Mouse (Mus musculus) retina, postnatal 7 days (tissue): ENCODE measurements around the gene Gm49373.
"Not testable (repeated sequence)": the region's sequence is repeated elsewhere in the genome, so short reads cannot be mapped to it uniquely, and the experiment has no call there.

Experiments
- DNase-seq: peaks from one replicate; pipeline ENCODE4 v3.0.0-alpha.2; 2012; ENCODE audit warnings: low read depth, low spot score

Gm49373 gene

GRCm38 (mm10) chr9:21072641-21073040 is 255 bp downstream of the Gm49373 start:
- no peak for DNase-seq

- no peak for DNase-seq
These were observed 5.8 kb downstream of the Gm49373 start, which contains the start of gene Zglp1 for GRCm38 (mm10) chr9:21067006-21067684. Gene Zglp1, minus strand, starts transcription at chr9:21067093.

GRCm38 (mm10) chr9:21062928-21063327 is 10.0 kb downstream of the Gm49373 start:
- no peak for DNase-seq

GRCm38 (mm10) chr9:21051578-21051977 is 21.3 kb downstream of the Gm49373 start:
- DNase-seq, result no peak

GRCm38 (mm10) chr9:21045235-21045634 is 27.7 kb downstream of the Gm49373 start:
- DNase-seq, result no peak

- DNase-seq, result not testable (repeated sequence)
These were observed 28.1 kb downstream of the Gm49373 start for GRCm38 (mm10) chr9:21044785-21045184.

GRCm38 (mm10) chr9:21043563-21043962 is 29.3 kb downstream of the Gm49373 start:
- no peak for DNase-seq

- no peak for DNase-seq
These were observed 31.6 kb downstream of the Gm49373 start for GRCm38 (mm10) chr9:21041308-21041707.

GRCm38 (mm10) chr9:21039779-21040178 is 33.1 kb downstream of the Gm49373 start:
- no peak for DNase-seq

- DNase-seq, result no peak
These were observed 35.4 kb downstream of the Gm49373 start for GRCm38 (mm10) chr9:21037481-21037891.

GRCm38 (mm10) chr9:21036666-21037065 is 36.2 kb downstream of the Gm49373 start:
- DNase-seq, result no peak

GRCm38 (mm10) chr9:21036161-21036560 is 36.7 kb downstream of the Gm49373 start:
- DNase-seq, result no peak

- DNase-seq, result no peak
These were observed 37.3 kb downstream of the Gm49373 start for GRCm38 (mm10) chr9:21035586-21035985.

- DNase-seq, result no peak
These were observed 38.3 kb downstream of the Gm49373 start for GRCm38 (mm10) chr9:21034481-21035085.

- no peak for DNase-seq
These were observed 39.8 kb downstream of the Gm49373 start for GRCm38 (mm10) chr9:21033136-21033535.

GRCm38 (mm10) chr9:21032491-21032890 is 40.4 kb downstream of the Gm49373 start:
- DNase-seq, result no peak

- DNase-seq, result no peak
These were observed 41.0 kb downstream of the Gm49373 start, which contains the start of gene Icam5 for GRCm38 (mm10) chr9:21031896-21032351. Gene Icam5, plus strand, starts transcription at chr9:21032073.

GRCm38 (mm10) chr9:21031251-21031895 is 41.5 kb downstream of the Gm49373 start:
- DNase-seq, result no peak

- no peak for DNase-seq
These were observed 42.1 kb downstream of the Gm49373 start for GRCm38 (mm10) chr9:21030781-21031250.

- no peak for DNase-seq
These were observed 42.8 kb downstream of the Gm49373 start for GRCm38 (mm10) chr9:21030055-21030600.

- no peak for DNase-seq
These were observed 43.4 kb downstream of the Gm49373 start, which contains the start of gene Icam4 for GRCm38 (mm10) chr9:21029291-21030054. Gene Icam4, plus strand, starts transcription at chr9:21029373.
